Mouse (Mus musculus) thymus, adult 2 months (tissue): ENCODE results near the gene Pip5k1a.

Source experiments
- CTCF ChIP-seq: fragments of 200-500 bp; IDR thresholded peaks from 2 replicates; pipeline ENCODE4 v1.5.1; 2012; ENCODE audit warnings: mild to moderate bottlenecking, control low read depth, low read length, moderate library complexity, borderline replicate concordance; ENCODE audit not compliant: control insufficient read depth, poor library complexity, insufficient read depth; ENCODE audit errors: extremely low read depth
- POLR2A ChIP-seq: fragments of 200-500 bp; IDR thresholded peaks from 2 replicates; pipeline ENCODE4 v1.6.1; 2012; ENCODE audit warnings: mild to moderate bottlenecking, low read length, control low read depth, moderate library complexity; ENCODE audit not compliant: control insufficient read depth, poor library complexity, insufficient read depth; ENCODE audit errors: extremely low read depth

DNA sequence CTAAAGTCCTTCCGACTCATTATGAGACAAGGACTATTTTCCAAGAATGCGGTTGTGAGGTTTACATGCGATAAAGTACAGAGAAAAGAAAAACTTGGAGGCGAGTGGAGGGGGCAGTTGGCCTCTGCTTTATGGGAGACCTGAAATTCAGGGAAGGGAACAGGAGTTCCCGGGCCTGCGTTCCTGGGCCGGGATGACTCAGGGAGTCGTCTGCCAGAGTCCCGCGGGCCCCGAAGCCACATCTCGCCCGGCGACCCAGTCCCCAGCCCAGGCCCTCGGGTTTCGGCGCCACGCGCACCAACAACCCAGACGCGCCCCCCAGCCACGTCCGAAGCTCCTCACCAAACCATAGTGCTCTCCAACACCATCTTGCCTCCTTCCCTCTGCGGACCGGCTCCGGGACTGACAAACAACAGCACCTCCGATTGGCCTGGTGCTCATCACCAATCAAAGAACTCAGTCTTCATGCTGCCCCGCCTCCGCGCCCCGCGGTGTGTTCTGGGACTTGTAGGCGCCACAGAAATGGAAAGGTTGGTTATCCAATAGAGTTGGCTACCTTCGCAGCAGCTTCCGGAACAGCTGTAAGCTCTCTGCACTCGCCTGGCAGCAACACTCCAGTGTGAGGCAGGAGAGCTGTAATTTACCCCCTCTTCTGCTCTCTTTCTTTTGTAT, 64.4 kb downstream of the Pip5k1a start, which contains the start of gene Psmd4:
- 0 out of 2 replicates have a peak, but pooled peaks have one; percentile 38 for TF ChIP-seq CTCF
- TF ChIP-seq POLR2A = peak; percentile 83
